Mouse (Mus musculus): ENCODE measurements around the gene Phlpp1. TPM values are rescaled to one million over a fixed set of nuclear protein-coding genes. Genes with fewer than 3 reads are reported as not detected.

Phlpp1 gene
- total and polyA plus RNA-seq, 3 experiments: 14.8 to 38.4 (median 20.9) TPM

- Histone ChIP-seq H3K4me3 (replicated peaks in 1 of 3; ENCODE audit: low read depth in 2 of 3, low read length in 2 of 3, poor library complexity in 1 of 3) (peak overlapping the region in 2 of 3 experiments; percentile 23 to 33), H3K27me3 (replicated peaks) (no peaks in the 10 kb centered on the region), H3K36me3 (replicated peaks in 1 of 2; ENCODE audit: control insufficient read depth in 1 of 2, insufficient read depth in 1 of 2, low read length in 1 of 2) (peaks cover 0 to 21% of the 10 kb centered on the region in 2 experiments), H3K9ac (ENCODE audit: insufficient read depth, low read depth) (peak overlapping the region; percentile 41), H3K79me2 (replicated peaks; ENCODE audit: control insufficient read depth, extremely low read depth, insufficient read depth, poor library complexity, severe bottlenecking) (no peaks in the 10 kb centered on the region), H3K9me3 (replicated peaks; ENCODE audit: low read length) (peaks cover 2% of the 10 kb centered on the region), H3K27ac (ENCODE audit: insufficient read depth, low read depth) (no peak overlapping the region), H3K4me2 (ENCODE audit: insufficient read depth, low read depth, poor library complexity, severe bottlenecking) (peak overlapping the region; percentile 69), H3K4me1 (ENCODE audit: control insufficient read depth in 1 of 2, insufficient read depth in 2 of 2) (peaks cover 18 to 75% of the 10 kb centered on the region in 2 experiments; a peak in 3 of 4 replicates)
- peak; percentile 75 for DNase-seq (ENCODE audit: extremely low read depth)
- dilution Hi-C loops (cut with MboI; ENCODE audit: extremely low pct_ligation_motif_present, extremely low pct_unique_long_range_greater_than_20kb, low sequenced_read_pairs) (no loop called here), in situ Hi-C loops (cut with MboI; ENCODE audit: low pct_ligation_motif_present, low pct_unique_long_range_greater_than_20kb, low sequenced_read_pairs) (loop anchor here (5.0 kb wide), 1 partner anchor 76 kb away; no protein-coding TSS in a partner anchor)
- TF ChIP-seq MXI1 (IDR thresholded peaks at IDR 0.05; ENCODE audit: low read depth, low read length) (no peak), POLR2AphosphoS2 (IDR thresholded peaks at IDR 0.05; ENCODE audit: low read depth, low read length) (no peak), RCOR1 (conservative IDR thresholded peaks at IDR 0.05; ENCODE audit: low read depth, low read length) (no peak), CTCF (conservative IDR thresholded peaks at IDR 0.05 in 1 of 2, IDR thresholded peaks at IDR 0.05 in 1 of 2; ENCODE audit: low read depth in 2 of 2, low read length in 2 of 2) (no peak), ZKSCAN1 (IDR thresholded peaks at IDR 0.05; ENCODE audit: borderline replicate concordance, low read depth, low read length) (no peak), MEF2A (IDR thresholded peaks at IDR 0.05; ENCODE audit: borderline replicate concordance, low read depth, low read length) (peak; percentile 74), USF2 (conservative IDR thresholded peaks at IDR 0.05; ENCODE audit: low read depth, low read length) (no peak), ZNF384 (IDR thresholded peaks at IDR 0.05; ENCODE audit: low read depth, low read length) (no peak; the same call in 1 of the 2 replicates), KAT2A (IDR thresholded peaks at IDR 0.05; ENCODE audit: insufficient replicate concordance, low read length) (no peak), EP300 (IDR thresholded peaks at IDR 0.05; ENCODE audit: low read length) (peak; percentile 59), RAD21 (IDR thresholded peaks at IDR 0.05; ENCODE audit: low read depth, low read length) (no peak), MYC (IDR thresholded peaks at IDR 0.05; ENCODE audit: low read depth, low read length) (peak; percentile 13; the same call in 1 of the 2 replicates), E2F4 (IDR thresholded peaks at IDR 0.05; ENCODE audit: insufficient replicate concordance, low read depth, low read length) (no peak), JUN (IDR thresholded peaks at IDR 0.05; ENCODE audit: insufficient read depth, low read depth, low read length) (no peak), MAZ (IDR thresholded peaks at IDR 0.05; ENCODE audit: low read depth, low read length) (no peak), SIN3A (IDR thresholded peaks at IDR 0.05; ENCODE audit: low read length) (peak; percentile 21; the same call in 1 of the 2 replicates), ELF1 (IDR thresholded peaks at IDR 0.05; ENCODE audit: low read depth, low read length) (no peak), USF1 (IDR thresholded peaks at IDR 0.05; ENCODE audit: low read depth, low read length) (no peak), ZMIZ1 (IDR thresholded peaks at IDR 0.05; ENCODE audit: low read depth, low read length) (no peak), SMC3 (IDR thresholded peaks at IDR 0.05; ENCODE audit: low read depth, low read length) (no peak), ZC3H11A (IDR thresholded peaks at IDR 0.05; ENCODE audit: low read depth, low read length) (no peak), GABPA (IDR thresholded peaks at IDR 0.05; ENCODE audit: insufficient replicate concordance, low read depth, low read length) (no peak), HCFC1 (IDR thresholded peaks at IDR 0.05; ENCODE audit: low read depth, low read length) (no peak), NRF1 (IDR thresholded peaks at IDR 0.05; ENCODE audit: low read depth, low read length) (no peak), BHLHE40 (IDR thresholded peaks at IDR 0.05; ENCODE audit: low read depth, low read length) (peak; percentile 59; the same call in 1 of the 2 replicates), JUND (conservative IDR thresholded peaks at IDR 0.05; ENCODE audit: low read depth, low read length) (peak; percentile 14; the same call in 1 of the 2 replicates), POLR2A (IDR thresholded peaks at IDR 0.05; ENCODE audit: low read depth, low read length) (no peak), MAFK (IDR thresholded peaks at IDR 0.05; ENCODE audit: insufficient replicate concordance, low read length) (0 out of 2 replicates have a peak, but pooled peaks have one; percentile 63), TBP (conservative IDR thresholded peaks at IDR 0.05; ENCODE audit: low read depth, low read length) (0 out of 2 replicates have a peak, but pooled peaks have one; percentile 12), PAX5 (IDR thresholded peaks at IDR 0.05; ENCODE audit: low read length) (no peak), UBTF (IDR thresholded peaks at IDR 0.05; ENCODE audit: low read depth, low read length) (no peak), IRF4 (IDR thresholded peaks at IDR 0.05; ENCODE audit: low read depth, low read length) (0 out of 2 replicates have a peak, but pooled peaks have one; percentile 23), TCF12 (IDR thresholded peaks at IDR 0.05; ENCODE audit: low read depth, low read length) (no peak; the same call in 1 of the 2 replicates), CHD2 (IDR thresholded peaks at IDR 0.05; ENCODE audit: low read length) (no peak), MAX (IDR thresholded peaks at IDR 0.05; ENCODE audit: low read length) (no peak), CHD1 (IDR thresholded peaks at IDR 0.05; ENCODE audit: low read depth, low read length) (0 out of 2 replicates have a peak, but pooled peaks have one; percentile 37), ETS1 (conservative IDR thresholded peaks at IDR 0.05; ENCODE audit: low read depth, low read length) (no peak; the same call in 1 of the 2 replicates)
Observed at GRCm38 (mm10) chr1:106148386-106149380, 22.9 kb upstream of the Phlpp1 start.

Data from CH12.LX (cell line).